Mouse (Mus musculus) forebrain, embryonic 16.5 days (tissue): ENCODE measurements at regions not wholly inside any gene's neighbourhood (a gene's known extent, or its start where the extent isn't known, plus 50 kb on each side); places are given as distances from the start of the nearest gene placed in this dataset.

Experiments
- ATAC-seq: fragments of 200-750 bp; cut with Nextera tagmentation; 2 replicates; pipeline ENCODE4 v1.8.0; 2017; ENCODE audit warnings: mild to moderate bottlenecking, moderate library complexity
- H3K27ac ChIP-seq: fragments of 300-500 bp; sonication (generic); 2 replicates; pipeline ENCODE4 v1.5.1; 2014; ENCODE audit warnings: low read length, control low read depth
- H3K27me3 ChIP-seq: fragments of 300-500 bp; sonication (generic); replicated peaks from 2 replicates; pipeline ENCODE4 v1.6.1; 2014; ENCODE audit warnings: low read length; ENCODE audit not compliant: control insufficient read depth, insufficient read depth
- H3K36me3 ChIP-seq: fragments of 300-500 bp; sonication (generic); 2 replicates; pipeline ENCODE4 v1.6.1; 2014; ENCODE audit not compliant: control insufficient read depth, insufficient read depth
- H3K4me1 ChIP-seq: fragments of 300-500 bp; sonication (generic); replicated peaks from 2 replicates; pipeline ENCODE4 v1.6.1; 2014; ENCODE audit warnings: low read length; ENCODE audit not compliant: control insufficient read depth, insufficient read depth
- H3K4me2 ChIP-seq: fragments of 300-500 bp; sonication (generic); 2 replicates; pipeline ENCODE4 v1.6.1; 2014; ENCODE audit warnings: mild to moderate bottlenecking, low read length, control low read depth
- H3K4me3 ChIP-seq: fragments of 300-500 bp; sonication (generic); replicated peaks from 2 replicates; pipeline ENCODE4 v1.5.1; 2014; ENCODE audit warnings: mild to moderate bottlenecking, low read length, control low read depth
- H3K9ac ChIP-seq: fragments of 300-500 bp; sonication (generic); replicated peaks from 2 replicates; pipeline ENCODE4 v1.6.1; 2014; ENCODE audit warnings: low read depth, low read length, control low read depth
- H3K9me3 ChIP-seq: fragments of 300-500 bp; sonication (generic); 2 replicates; pipeline ENCODE4 v1.6.1; 2016; ENCODE audit warnings: low read length; ENCODE audit not compliant: control insufficient read depth
- WGBS: fragments of 180-500 bp; shearing (Covaris S2); extraction: QIAGEN DNeasy Blood & Tissue Kit; methylation state at CpG from one replicate; pipeline ENCODE4 v1.1.7; 2014; 5-methylcytosine and 5-hydroxymethylcytosine counted together

DNA sequence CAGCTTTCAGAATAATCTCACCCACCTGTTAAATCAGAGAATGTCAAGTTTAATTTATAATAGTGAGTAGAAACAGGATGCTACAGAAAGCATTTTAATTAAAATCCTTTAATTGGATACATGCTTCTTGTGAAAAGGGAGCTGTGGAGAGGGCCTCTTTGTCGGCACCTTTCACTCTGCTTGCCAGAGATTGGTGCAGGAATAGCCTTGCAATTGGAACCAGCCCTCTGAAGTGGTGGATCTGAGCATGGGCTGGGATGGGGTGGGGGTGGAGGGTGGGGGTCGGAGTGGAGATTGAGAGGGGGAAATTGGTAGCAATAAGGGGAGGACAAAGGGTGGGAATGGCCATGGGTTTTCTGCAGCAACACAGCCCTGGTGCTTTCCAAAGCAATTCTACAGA, 207.2 kb downstream of the Tbx15 start:
- H3K4me3 ChIP-seq: no peak overlapping the region
- no peak overlapping the region for H3K4me2 ChIP-seq
- no peak overlapping the region for H3K27ac ChIP-seq
- H3K4me1 ChIP-seq: no peaks in the 10 kb centered on the region
- H3K9ac ChIP-seq: no peak overlapping the region
- no peaks in the 10 kb centered on the region for H3K27me3 ChIP-seq
- H3K36me3 ChIP-seq: no peaks in the 10 kb centered on the region
- no peak for ATAC-seq
- WGBS: 22% methylated on average over 2 of the region's 2 CpGs
- H3K9me3 ChIP-seq: no peaks in the 10 kb centered on the region

DNA sequence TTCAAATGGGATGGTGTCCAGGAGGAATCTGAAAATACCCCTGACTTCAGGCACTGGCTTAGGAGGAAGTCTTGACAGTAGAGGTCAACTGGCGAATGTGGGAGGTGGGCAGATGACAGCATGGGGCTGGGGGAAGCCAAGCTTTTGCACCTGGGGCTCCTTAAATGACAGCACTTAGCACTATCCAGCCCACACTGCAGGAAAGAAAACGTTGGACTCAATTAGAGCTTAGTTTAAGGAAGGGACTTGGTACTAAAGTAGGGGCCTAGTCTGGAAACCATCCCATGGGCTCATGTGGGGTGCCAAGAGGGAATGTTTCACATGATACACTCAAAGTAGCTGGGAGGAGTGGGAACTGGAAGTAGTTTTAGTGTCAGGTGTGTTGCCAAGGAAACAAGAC, 207.6 kb downstream of the Tbx15 start:
- Histone ChIP-seq H3K36me3 (no peaks in the 10 kb centered on the region), H3K9ac (no peak overlapping the region), H3K4me2 (no peak overlapping the region), H3K27ac (no peak overlapping the region), H3K4me1 (no peaks in the 10 kb centered on the region), H3K4me3 (no peak overlapping the region), H3K27me3 (no peaks in the 10 kb centered on the region), H3K9me3 (no peaks in the 10 kb centered on the region)
- no peak for ATAC-seq
- WGBS: 49% methylated on average over 2 of the region's 2 CpGs

DNA sequence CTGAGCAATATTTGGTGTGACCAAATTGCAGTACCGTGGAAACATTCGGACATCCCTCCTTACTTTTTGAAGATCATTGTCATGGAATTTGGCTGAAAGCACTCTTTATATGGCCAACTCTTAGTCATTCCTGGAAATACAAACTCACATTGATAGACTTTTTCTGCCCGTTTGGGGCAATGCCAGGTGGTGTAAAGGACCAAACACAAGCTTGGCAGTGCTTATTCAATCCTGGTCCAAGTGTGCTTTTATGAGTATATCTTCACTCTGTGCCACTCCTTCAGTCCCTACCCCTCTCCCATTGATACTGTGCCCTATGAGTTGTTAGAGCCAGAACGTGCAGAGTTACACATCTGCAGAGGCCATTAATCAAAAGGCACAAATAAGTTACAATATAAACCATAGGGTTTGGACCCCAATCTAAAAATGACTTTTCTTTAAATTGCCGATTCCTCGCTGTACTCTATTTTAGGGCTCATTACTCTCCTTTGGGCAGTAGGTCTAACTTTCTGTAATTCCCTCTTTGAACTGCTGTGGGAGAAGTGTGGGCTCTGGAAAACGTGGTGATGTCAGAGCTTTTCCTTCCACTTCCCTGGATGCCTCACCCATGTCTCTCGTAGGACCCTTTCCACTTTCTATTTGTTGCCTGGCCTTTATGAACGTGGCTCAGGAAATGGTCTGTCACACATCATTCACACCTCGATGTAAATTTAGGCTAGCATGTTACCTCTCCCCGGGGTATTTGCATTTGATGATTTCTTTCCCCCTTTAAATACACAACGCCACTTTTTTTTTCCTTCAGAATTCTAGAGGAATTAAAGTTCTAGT, 219.1 kb downstream of the Tbx15 start:
- H3K36me3 ChIP-seq: no peaks in the 10 kb centered on the region
- no peaks in the 10 kb centered on the region for H3K4me1 ChIP-seq
- H3K9ac ChIP-seq: no peak overlapping the region
- H3K4me2 ChIP-seq: no peak overlapping the region
- H3K27me3 ChIP-seq: no peaks in the 10 kb centered on the region
- no peak for ATAC-seq
- H3K4me3 ChIP-seq: no peak overlapping the region
- H3K9me3 ChIP-seq: no peaks in the 10 kb centered on the region
- H3K27ac ChIP-seq: no peak overlapping the region
- 73% methylated on average over 12 of the region's 12 CpGs for WGBS

DNA sequence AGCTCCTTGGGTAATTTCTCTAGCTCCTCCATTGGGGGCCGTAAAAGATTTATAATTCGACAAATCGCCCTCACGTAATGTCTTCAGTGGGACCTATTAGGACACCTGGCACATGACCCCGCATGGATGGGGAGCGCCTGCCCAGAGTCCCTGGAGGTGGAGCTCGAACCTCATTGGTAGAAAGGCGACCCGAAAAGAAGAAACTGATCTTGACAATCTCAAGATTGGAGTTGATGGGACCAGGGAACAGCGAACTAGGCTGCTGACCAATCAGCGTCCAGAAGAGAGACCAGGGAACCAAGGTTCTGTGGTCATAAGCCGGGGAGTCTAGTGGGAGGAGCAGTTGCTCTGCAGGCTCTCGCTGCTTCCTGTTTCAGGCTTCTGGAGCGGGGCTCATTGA, 259.8 kb downstream of the Tbx15 start:
- H3K4me2 ChIP-seq: no peak overlapping the region
- no peak overlapping the region for H3K27ac ChIP-seq
- no peak overlapping the region for H3K4me3 ChIP-seq
- no peaks in the 10 kb centered on the region for H3K4me1 ChIP-seq
- no peaks in the 10 kb centered on the region for H3K36me3 ChIP-seq
- WGBS: 88% methylated on average over 14 of the region's 14 CpGs
- no peak for ATAC-seq
- H3K27me3 ChIP-seq: no peaks in the 10 kb centered on the region
- H3K9ac ChIP-seq: no peak overlapping the region
- H3K9me3 ChIP-seq: no peaks in the 10 kb centered on the region

DNA sequence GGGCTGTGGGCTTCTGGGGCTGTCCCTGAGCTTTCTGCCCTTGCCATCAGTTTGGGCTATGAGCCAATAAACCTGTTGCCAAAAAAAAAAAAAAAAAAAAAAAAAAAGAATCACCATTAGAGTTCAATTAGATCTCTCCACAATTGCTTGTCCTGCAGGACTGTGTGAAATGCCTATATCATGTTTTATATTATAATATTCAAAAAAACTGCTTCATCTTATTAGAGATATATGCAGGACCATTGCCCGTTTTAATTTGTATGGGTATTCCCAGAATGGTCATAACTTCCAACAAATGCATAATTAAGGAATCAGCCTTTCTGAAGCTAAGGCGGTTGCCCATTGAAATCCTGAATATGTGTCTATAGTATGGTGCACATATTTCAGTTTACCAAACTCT, 264.6 kb downstream of the Tbx15 start:
- no peak for ATAC-seq
- H3K27ac ChIP-seq: no peak overlapping the region
- no peaks in the 10 kb centered on the region for H3K36me3 ChIP-seq
- H3K4me3 ChIP-seq: no peak overlapping the region
- H3K4me2 ChIP-seq: no peak overlapping the region
- no peaks in the 10 kb centered on the region for H3K27me3 ChIP-seq
- WGBS: 85% methylated on average over 2 of the region's 2 CpGs
- no peaks in the 10 kb centered on the region for H3K4me1 ChIP-seq
- no peaks in the 10 kb centered on the region for H3K9me3 ChIP-seq
- H3K9ac ChIP-seq: no peak overlapping the region

DNA sequence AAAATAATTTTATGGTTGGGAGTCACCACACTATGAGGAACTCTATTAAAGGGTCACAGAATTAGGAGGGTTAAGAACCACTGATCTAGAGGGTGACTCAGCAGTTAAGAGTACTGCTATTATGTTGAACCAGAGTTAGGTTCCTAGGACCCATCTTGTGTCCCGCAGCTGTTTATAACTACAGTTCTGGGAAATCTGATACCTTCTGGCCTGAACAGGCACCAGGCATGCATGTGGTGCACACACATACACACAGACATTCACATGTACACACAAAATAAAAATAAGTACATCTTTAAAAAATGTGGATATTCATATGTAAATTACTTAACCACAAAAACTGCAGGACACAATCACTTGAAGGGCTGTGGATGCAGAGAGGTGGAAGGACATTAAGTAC, 272.1 kb downstream of the Tbx15 start:
- no peak overlapping the region for H3K4me2 ChIP-seq
- WGBS: 93% methylated on average over 1 of the region's 1 CpGs
- H3K27ac ChIP-seq: no peak overlapping the region
- H3K9me3 ChIP-seq: no peaks in the 10 kb centered on the region
- no peaks in the 10 kb centered on the region for H3K4me1 ChIP-seq
- no peak overlapping the region for H3K9ac ChIP-seq
- H3K4me3 ChIP-seq: no peak overlapping the region
- no peaks in the 10 kb centered on the region for H3K36me3 ChIP-seq
- H3K27me3 ChIP-seq: no peaks in the 10 kb centered on the region
- no peak for ATAC-seq

DNA sequence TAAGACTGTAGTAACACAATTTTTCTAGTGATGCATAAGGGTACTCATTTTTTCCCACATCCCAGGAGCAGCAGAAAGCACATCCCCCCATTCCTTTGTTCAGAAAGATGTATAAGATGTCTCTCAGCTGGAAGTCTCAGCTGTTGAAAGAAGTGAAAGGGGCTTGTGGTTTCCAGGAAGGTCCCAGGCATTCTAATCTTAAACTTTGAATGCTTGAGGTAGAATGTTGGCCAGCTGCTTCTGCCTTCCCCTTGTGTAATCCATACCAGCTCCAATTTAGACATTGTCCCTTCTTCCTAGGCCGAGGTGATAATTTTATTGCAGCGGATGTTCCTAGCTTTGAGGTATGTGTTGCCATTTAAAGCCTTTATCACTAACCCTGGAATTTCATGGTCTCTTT, 272.8 kb downstream of the Tbx15 start:
- WGBS: 68% methylated on average over 2 of the region's 2 CpGs
- ATAC-seq: no peak
- Histone ChIP-seq H3K36me3 (no peaks in the 10 kb centered on the region), H3K4me1 (no peaks in the 10 kb centered on the region), H3K9ac (no peak overlapping the region), H3K9me3 (no peaks in the 10 kb centered on the region), H3K27me3 (no peaks in the 10 kb centered on the region), H3K4me2 (no peak overlapping the region), H3K27ac (no peak overlapping the region), H3K4me3 (no peak overlapping the region)

DNA sequence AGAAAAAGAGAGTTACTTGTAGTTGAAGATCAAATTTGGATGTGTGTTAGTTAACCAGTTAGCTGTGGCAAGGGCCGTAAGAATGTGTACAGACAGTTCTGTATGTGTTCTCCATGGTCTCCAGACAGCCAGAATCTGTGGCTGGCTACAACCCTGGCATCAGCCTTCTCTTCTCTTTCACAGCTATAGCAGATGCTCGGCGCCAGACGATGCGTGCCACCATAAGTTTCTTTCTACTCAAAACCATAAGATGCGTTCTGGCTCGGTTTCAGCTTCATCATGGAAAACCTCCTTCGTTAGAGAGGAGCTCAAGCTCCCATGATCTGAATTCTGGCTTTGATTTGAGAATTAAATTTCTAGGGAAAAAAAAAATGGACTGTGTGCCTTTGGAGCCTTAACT, 275.6 kb downstream of the Tbx15 start:
- WGBS: 76% methylated on average over 8 of the region's 8 CpGs
- ATAC-seq: peak; percentile 75

DNA sequence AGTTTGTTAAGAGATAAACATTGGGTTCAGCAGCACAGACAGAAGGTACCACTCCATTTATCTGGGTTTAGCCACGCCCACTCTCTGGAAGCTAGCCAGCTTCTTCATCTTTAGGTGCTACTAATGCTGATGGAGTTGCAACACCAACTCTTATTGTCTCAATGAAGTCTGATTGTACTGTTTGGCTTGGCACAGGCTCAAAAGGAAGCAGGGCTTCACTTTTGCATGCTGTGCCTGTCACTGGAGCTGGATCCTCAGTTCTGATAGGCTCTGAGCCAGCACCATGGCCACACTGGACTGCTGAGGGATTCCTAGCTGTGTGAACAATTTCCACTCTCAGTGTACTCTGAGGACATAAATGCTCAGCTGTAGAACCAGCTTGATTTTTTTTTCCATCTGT, 320.7 kb downstream of the Tbx15 start:
- WGBS: 78% methylated on average over 1 of the region's 1 CpGs
- Histone ChIP-seq H3K27ac (no peak overlapping the region), H3K36me3 (no peaks in the 10 kb centered on the region), H3K27me3 (no peaks in the 10 kb centered on the region), H3K4me2 (no peak overlapping the region), H3K9me3 (no peaks in the 10 kb centered on the region), H3K4me1 (no peaks in the 10 kb centered on the region), H3K4me3 (no peak overlapping the region), H3K9ac (no peak overlapping the region)
- no peak for ATAC-seq

More for the DNA sequence above, 275.6 kb downstream of the Tbx15 start:
- Histone ChIP-seq H3K9ac (no peak overlapping the region), H3K4me2 (no peak overlapping the region), H3K4me1 (no peaks in the 10 kb centered on the region), H3K36me3 (no peaks in the 10 kb centered on the region), H3K9me3 (no peaks in the 10 kb centered on the region), H3K4me3 (no peak overlapping the region), H3K27me3 (no peaks in the 10 kb centered on the region), H3K27ac (no peak overlapping the region)
